Mouse (Mus musculus): ENCODE measurements at regions not wholly inside any gene's neighbourhood (a gene's known extent, or its start where the extent isn't known, plus 50 kb on each side); places are given as distances from the start of the nearest gene placed in this dataset.

DNA sequence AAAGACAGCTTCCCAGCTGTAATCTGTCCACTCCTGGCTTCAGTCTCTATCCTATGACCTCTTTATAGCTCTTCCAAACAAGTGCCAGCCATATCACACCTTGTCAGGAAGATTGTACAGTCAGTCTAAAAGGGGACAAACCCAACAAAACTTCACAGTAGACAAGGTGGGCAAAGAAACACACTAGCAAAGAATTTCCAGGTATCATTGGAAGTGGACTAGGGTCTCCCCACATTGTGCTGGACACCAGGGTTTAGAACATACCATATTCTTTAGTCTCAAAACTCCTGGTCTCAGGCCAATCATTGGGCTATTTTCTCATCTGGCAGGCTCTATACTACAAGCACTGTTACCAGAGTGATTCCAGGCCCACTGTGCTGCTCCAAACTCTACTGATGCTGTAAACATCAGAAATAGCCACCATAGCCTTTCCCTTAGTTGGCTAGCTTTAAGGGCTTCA is 341.3 kb downstream of the 1700129C05Rik start:
- no peak overlapping the region for H3K4me3 ChIP-seq (replicated peaks; ENCODE audit: insufficient read depth, low read depth, low read length)
- no peaks in the 10 kb centered on the region for H3K27me3 ChIP-seq (ENCODE audit: control insufficient read depth, insufficient read depth, low read length)
- H3K27ac ChIP-seq (ENCODE audit: insufficient read depth, low read length) = no peak overlapping the region
- H3K4me1 ChIP-seq (ENCODE audit: control insufficient read depth, insufficient read depth, low read length) = no peaks in the 10 kb centered on the region
- no peak for TF ChIP-seq CTCF (IDR thresholded peaks at IDR 0.05; ENCODE audit: borderline replicate concordance, insufficient read depth, low read depth, low read length)
- no peak for TF ChIP-seq POLR2A (IDR thresholded peaks at IDR 0.05; ENCODE audit: borderline replicate concordance, insufficient read depth, low read length)
- no peak for DNase-seq

DNA sequence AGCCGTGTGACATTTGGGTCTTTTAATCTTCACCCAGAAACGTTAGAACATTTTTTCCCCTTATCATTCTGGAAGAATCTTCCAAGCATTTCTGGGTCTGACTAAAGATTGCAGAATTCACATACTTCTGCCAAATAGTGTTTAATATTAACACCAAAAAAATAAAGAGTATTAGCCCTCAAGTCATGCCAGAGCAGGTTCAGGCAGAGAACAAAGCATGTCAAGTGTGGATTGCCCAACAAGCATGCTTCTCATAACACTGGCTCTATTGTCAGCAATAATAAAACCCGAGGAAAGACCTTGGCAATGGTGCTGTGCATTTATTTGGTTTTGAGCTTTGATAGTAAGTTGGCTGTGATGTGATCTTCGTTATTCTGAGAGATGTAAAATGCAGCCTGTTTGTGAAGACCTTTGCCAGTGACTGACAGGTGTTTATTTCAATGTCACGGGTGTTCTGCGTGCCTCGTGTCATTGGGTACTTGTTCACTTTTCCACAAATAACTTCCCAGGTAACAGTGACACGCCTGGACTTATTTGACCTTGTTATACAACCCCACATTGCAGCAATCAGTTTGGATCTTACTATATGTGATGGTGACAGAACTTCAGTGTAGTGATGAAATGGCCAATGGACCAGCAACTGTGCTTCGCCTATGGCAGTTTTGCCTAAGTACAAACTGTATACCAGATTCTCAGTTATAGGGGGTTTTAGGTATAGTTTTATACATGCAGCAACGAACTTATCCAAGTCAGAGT is 354.3 kb downstream of the 1700129C05Rik start:
- Histone ChIP-seq H3K4me1 (ENCODE audit: control insufficient read depth, insufficient read depth, low read length) (peaks cover 12% of the 10 kb centered on the region; the same call in 1 of the 2 replicates), H3K4me3 (replicated peaks; ENCODE audit: insufficient read depth, low read depth, low read length) (no peak overlapping the region), H3K27me3 (ENCODE audit: control insufficient read depth, insufficient read depth, low read length) (no peaks in the 10 kb centered on the region), H3K27ac (ENCODE audit: insufficient read depth, low read length) (no peak overlapping the region)
- DNase-seq = no peak
- 75% methylated on average over 10 of the region's 10 CpGs for WGBS
- TF ChIP-seq CTCF (IDR thresholded peaks at IDR 0.05; ENCODE audit: borderline replicate concordance, insufficient read depth, low read depth, low read length) = no peak
- TF ChIP-seq POLR2A (IDR thresholded peaks at IDR 0.05; ENCODE audit: borderline replicate concordance, insufficient read depth, low read length) = no peak

DNA sequence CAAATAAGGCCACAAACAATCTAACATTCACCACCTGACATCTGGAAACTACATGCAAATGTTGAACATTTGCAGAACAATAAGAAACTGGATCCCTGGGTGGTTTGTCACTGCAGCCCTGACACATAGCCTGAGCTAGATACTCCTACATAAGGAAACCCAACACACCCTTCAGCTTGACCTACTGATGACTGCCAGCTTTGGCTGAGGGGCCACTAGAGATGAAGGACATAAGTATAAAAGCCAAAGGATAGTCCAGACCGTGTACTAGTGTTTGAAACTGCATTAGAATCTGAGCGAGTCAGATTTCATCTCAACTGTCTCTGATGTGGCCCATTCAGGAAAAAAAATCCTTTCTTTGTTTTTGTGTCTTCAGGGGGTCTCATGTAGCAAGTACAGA is 355.1 kb downstream of the 1700129C05Rik start:
- no peaks in the 10 kb centered on the region for H3K27me3 ChIP-seq (ENCODE audit: control insufficient read depth, insufficient read depth, low read length)
- TF ChIP-seq CTCF (IDR thresholded peaks at IDR 0.05; ENCODE audit: borderline replicate concordance, insufficient read depth, low read depth, low read length) = no peak
- no peak for TF ChIP-seq POLR2A (IDR thresholded peaks at IDR 0.05; ENCODE audit: borderline replicate concordance, insufficient read depth, low read length)
- peaks cover 12% of the 10 kb centered on the region; the same call in 1 of the 2 replicates for H3K4me1 ChIP-seq (ENCODE audit: control insufficient read depth, insufficient read depth, low read length)
- H3K4me3 ChIP-seq (replicated peaks; ENCODE audit: insufficient read depth, low read depth, low read length) = no peak overlapping the region
- H3K27ac ChIP-seq (ENCODE audit: insufficient read depth, low read length) = peak overlapping the region; percentile 82
- WGBS = 56% methylated on average over 2 of the region's 2 CpGs
- DNase-seq = peak; percentile 17

DNA sequence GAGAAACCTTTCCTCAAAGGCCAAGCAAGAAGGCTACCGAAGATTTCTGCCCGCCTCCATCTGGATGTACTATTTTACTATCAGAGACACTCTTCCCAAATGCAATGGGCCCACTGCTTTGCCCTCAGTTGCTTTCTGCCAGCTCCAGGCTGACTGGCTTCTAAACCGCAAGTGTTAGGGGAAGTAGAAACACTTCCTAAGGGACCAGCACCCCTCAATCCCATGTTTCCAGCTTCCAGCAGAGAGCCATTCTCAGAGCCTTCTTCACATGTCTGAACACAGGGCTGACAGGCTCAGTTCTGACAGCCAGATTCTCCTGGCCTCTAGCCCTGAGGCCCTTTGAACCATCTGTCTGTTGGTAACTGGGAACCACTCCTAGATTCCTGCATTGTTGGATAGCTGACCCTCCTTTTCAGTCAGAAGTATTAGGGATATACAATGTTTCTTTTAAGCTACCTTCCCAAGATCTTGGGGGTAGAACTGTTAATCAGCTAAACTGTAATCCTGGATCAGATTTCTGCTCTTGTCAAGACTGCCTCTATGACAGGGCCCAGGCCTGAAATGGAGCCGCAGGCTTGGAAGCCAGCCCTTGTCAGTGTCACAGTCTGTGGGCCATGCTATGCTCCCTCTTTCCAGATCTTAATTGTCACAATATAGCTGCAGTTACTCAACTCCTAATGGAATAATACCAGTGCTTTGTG is 355.8 kb downstream of the 1700129C05Rik start:
- Histone ChIP-seq H3K4me1 (ENCODE audit: control insufficient read depth, insufficient read depth, low read length) (peaks cover 12% of the 10 kb centered on the region; the same call in 1 of the 2 replicates), H3K4me3 (replicated peaks; ENCODE audit: insufficient read depth, low read depth, low read length) (no peak overlapping the region), H3K27me3 (ENCODE audit: control insufficient read depth, insufficient read depth, low read length) (no peaks in the 10 kb centered on the region), H3K27ac (ENCODE audit: insufficient read depth, low read length) (peak overlapping the region; percentile 76)
- DNase-seq = peak; percentile 86 to 92
- TF ChIP-seq POLR2A (IDR thresholded peaks at IDR 0.05; ENCODE audit: borderline replicate concordance, insufficient read depth, low read length) = no peak
- TF ChIP-seq CTCF (IDR thresholded peaks at IDR 0.05; ENCODE audit: borderline replicate concordance, insufficient read depth, low read depth, low read length) = no peak
- 21% methylated on average over 4 of the region's 4 CpGs for WGBS

DNA sequence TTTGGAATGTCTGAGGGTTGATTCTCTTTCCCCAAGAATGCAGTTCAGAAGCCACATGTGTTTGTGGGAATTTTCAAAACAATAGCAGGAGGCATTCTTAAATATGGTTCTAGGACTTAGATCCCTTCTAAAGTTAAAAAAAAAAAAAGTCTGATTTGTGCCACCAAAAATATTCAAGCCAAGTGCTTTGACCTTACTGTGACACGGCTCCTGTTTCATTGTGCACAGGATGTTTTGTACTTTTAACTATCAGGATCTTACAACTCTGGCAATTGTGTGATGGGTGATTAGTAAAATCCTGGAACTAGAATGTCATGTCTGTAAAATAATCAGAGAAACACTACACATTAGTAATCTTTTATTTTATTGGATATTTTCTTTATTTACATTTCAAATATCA is 359.5 kb downstream of the 1700129C05Rik start:
- no peak for TF ChIP-seq POLR2A (IDR thresholded peaks at IDR 0.05; ENCODE audit: borderline replicate concordance, insufficient read depth, low read length)
- no peak for TF ChIP-seq CTCF (IDR thresholded peaks at IDR 0.05; ENCODE audit: borderline replicate concordance, insufficient read depth, low read depth, low read length)
- WGBS = 94% methylated on average over 1 of the region's 1 CpGs
- H3K27ac ChIP-seq (ENCODE audit: insufficient read depth, low read length) = no peak overlapping the region
- H3K4me1 ChIP-seq (ENCODE audit: control insufficient read depth, insufficient read depth, low read length) = peaks cover 12% of the 10 kb centered on the region; the same call in 1 of the 2 replicates
- no peaks in the 10 kb centered on the region for H3K27me3 ChIP-seq (ENCODE audit: control insufficient read depth, insufficient read depth, low read length)
- no peak for DNase-seq
- no peak overlapping the region for H3K4me3 ChIP-seq (replicated peaks; ENCODE audit: insufficient read depth, low read depth, low read length)

DNA sequence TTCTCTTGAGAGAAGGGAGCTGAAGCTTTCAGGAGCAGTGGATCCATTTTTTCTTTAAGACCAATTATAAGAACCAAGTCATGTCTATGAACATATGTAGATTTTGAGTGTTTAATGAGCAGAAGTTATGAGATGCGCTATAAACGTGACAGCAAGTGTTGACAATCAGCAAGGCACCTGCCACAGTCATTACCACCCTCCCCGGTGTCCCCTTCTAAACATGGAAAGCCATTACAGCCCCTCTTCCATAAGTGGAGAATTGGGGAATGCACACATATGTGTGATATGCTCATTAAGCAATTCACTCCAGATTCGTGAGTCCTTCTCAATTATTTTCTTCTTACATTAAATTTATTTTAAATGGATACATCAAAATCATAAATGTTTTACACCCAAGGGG is 362.4 kb downstream of the 1700129C05Rik start:
- Histone ChIP-seq H3K27me3 (ENCODE audit: control insufficient read depth, insufficient read depth, low read length) (no peaks in the 10 kb centered on the region), H3K4me3 (replicated peaks; ENCODE audit: insufficient read depth, low read depth, low read length) (no peak overlapping the region), H3K4me1 (ENCODE audit: control insufficient read depth, insufficient read depth, low read length) (no peaks in the 10 kb centered on the region), H3K27ac (ENCODE audit: insufficient read depth, low read length) (no peak overlapping the region)
- no peak for TF ChIP-seq POLR2A (IDR thresholded peaks at IDR 0.05; ENCODE audit: borderline replicate concordance, insufficient read depth, low read length)
- no peak for TF ChIP-seq CTCF (IDR thresholded peaks at IDR 0.05; ENCODE audit: borderline replicate concordance, insufficient read depth, low read depth, low read length)
- no peak for DNase-seq
- 63% methylated on average over 4 of the region's 4 CpGs for WGBS

DNA sequence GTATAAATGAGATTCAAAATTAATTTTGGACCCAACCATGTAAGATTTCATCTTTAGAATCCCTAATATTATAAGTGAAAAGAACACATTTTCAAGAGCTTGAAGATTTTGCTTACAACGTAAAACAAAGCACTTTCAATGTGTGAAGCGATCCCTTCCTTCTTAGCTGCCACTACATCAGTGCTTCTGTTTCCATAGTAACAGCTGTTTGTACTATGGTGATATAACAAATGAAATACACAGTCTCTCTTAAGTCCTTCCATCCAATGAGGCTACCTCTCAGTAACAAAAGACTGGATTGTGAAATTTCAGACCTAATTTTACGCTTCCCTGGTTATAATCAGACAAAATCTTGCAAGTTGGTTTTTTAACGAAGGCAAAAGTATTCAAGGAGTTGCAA is 364.0 kb downstream of the 1700129C05Rik start:
- Histone ChIP-seq H3K27ac (ENCODE audit: insufficient read depth, low read length) (no peak overlapping the region), H3K4me3 (replicated peaks; ENCODE audit: insufficient read depth, low read depth, low read length) (no peak overlapping the region), H3K27me3 (ENCODE audit: control insufficient read depth, insufficient read depth, low read length) (no peaks in the 10 kb centered on the region), H3K4me1 (ENCODE audit: control insufficient read depth, insufficient read depth, low read length) (no peaks in the 10 kb centered on the region)
- WGBS = 75% methylated on average over 4 of the region's 4 CpGs
- DNase-seq = no peak
- TF ChIP-seq POLR2A (IDR thresholded peaks at IDR 0.05; ENCODE audit: borderline replicate concordance, insufficient read depth, low read length) (no peak), CTCF (IDR thresholded peaks at IDR 0.05; ENCODE audit: borderline replicate concordance, insufficient read depth, low read depth, low read length) (no peak)

DNA sequence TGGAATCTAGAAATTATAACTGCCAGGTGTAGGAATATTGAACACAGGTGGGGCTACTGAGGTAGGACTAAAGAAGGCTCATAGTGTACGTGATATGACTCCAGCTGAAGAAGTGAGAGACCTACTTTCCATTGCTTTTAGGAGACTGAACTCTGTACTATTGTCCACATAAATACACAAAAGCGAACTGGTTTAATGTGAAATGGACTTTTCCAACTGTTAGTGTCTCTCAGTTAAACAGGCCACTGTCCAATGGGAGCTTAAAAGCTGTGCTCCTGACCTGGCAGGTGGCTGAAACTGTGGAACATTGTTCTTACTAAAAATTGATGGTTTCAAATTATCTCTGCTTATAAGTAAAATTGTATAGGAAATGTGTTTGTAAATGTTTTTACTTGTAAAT is 381.4 kb downstream of the 1700129C05Rik start:
- H3K4me3 ChIP-seq (replicated peaks; ENCODE audit: insufficient read depth, low read depth, low read length) = no peak overlapping the region
- DNase-seq = no peak
- WGBS = 94% methylated on average over 2 of the region's 2 CpGs

More for the DNA sequence above, 381.4 kb downstream of the 1700129C05Rik start:
- Histone ChIP-seq H3K4me1 (ENCODE audit: control insufficient read depth, insufficient read depth, low read length) (no peaks in the 10 kb centered on the region), H3K27ac (ENCODE audit: insufficient read depth, low read length) (no peak overlapping the region), H3K27me3 (ENCODE audit: control insufficient read depth, insufficient read depth, low read length) (no peaks in the 10 kb centered on the region)
- TF ChIP-seq CTCF (IDR thresholded peaks at IDR 0.05; ENCODE audit: borderline replicate concordance, insufficient read depth, low read depth, low read length) (no peak), POLR2A (IDR thresholded peaks at IDR 0.05; ENCODE audit: borderline replicate concordance, insufficient read depth, low read length) (no peak)
